10 mouse cellular contexts compared by ENCODE assay signal in genomic region chr5:121399540-121399939, GRCm38 (mm10). TPM values are rescaled to one million over a fixed set of nuclear protein-coding genes. Genes with fewer than 3 reads are reported as not detected.
DNase-seq lines count a peak whose midpoint lies in the region; ATAC-seq and TF ChIP-seq lines count a peak whose summit lies in the region.
"Had no signal": no experiment of that assay in that cellular context is flagged by ENCODE, and none has a peak within 500 bp of the region (broad histone marks: within the 10 kb centered on the region; RNA-seq: fewer than 3 reads in every experiment).

No protein-coding gene starts in this region.

- no peaks in the 10 kb centered on the region for H3K9me3 ChIP-seq in kidney, postnatal 0 days (replicated peaks; ENCODE audit: low read length)
- no peaks in the 10 kb centered on the region for H3K9me3 ChIP-seq in kidney, embryonic 16.5 days (ENCODE audit: low read length)
- no peaks in the 10 kb centered on the region for H3K9me3 ChIP-seq in embryonic facial prominence, embryonic 10.5 days
- no peaks in the 10 kb centered on the region for H3K9me3 ChIP-seq in limb, embryonic 12.5 days
- H3K9me3 ChIP-seq in neural tube, embryonic 14.5 days (ENCODE audit: control insufficient read depth, low read length): no peaks in the 10 kb centered on the region

- no peak overlapping the region for H3K4me3 ChIP-seq in kidney, postnatal 0 days (replicated peaks; ENCODE audit: low read depth, low read length)
- H3K4me3 ChIP-seq in kidney, embryonic 16.5 days (ENCODE audit: low read length): no peak overlapping the region
- peak overlapping the region; percentile 79 for H3K4me3 ChIP-seq in embryonic facial prominence, embryonic 10.5 days
- H3K4me3 ChIP-seq in limb, embryonic 12.5 days (replicated peaks): peak overlapping the region; percentile 95; the same call in 1 of the 2 replicates
- H3K4me3 ChIP-seq in neural tube, embryonic 14.5 days (ENCODE audit: low read depth, low read length): no peak overlapping the region

- no peak overlapping the region for H3K27ac ChIP-seq in kidney, postnatal 0 days
- no peak overlapping the region for H3K27ac ChIP-seq in kidney, embryonic 16.5 days (ENCODE audit: low read length)
- H3K27ac ChIP-seq in embryonic facial prominence, embryonic 10.5 days (replicated peaks): no peak overlapping the region
- H3K27ac ChIP-seq in limb, embryonic 12.5 days: no peak overlapping the region
- H3K27ac ChIP-seq in neural tube, embryonic 14.5 days (ENCODE audit: low read depth, low read length): no peak overlapping the region

- 0 out of 2 replicates have a peak overlapping the region, but pooled peaks have one; percentile 99 for H3K4me2 ChIP-seq in kidney, postnatal 0 days (ENCODE audit: low read length)
- no peak overlapping the region; the same call in 1 of the 2 replicates for H3K4me2 ChIP-seq in kidney, embryonic 16.5 days (replicated peaks; ENCODE audit: low read depth, low read length)
- H3K4me2 ChIP-seq in limb, embryonic 12.5 days: 0 out of 2 replicates have a peak overlapping the region, but pooled peaks have one; percentile 92
- H3K4me2 ChIP-seq in neural tube, embryonic 14.5 days (ENCODE audit: low read depth, low read length): peak overlapping the region; percentile 70; the same call in 1 of the 2 replicates

- no peak for TF ChIP-seq CTCF in kidney, postnatal 0 days (IDR thresholded peaks at IDR 0.05; ENCODE audit: low read depth)

- no peaks in the 10 kb centered on the region for H3K36me3 ChIP-seq in kidney, postnatal 0 days (ENCODE audit: insufficient read depth, low read length)
- peaks cover 5% of the 10 kb centered on the region; the same call in 1 of the 2 replicates for H3K36me3 ChIP-seq in kidney, embryonic 16.5 days (ENCODE audit: insufficient read depth, low read length)
- H3K36me3 ChIP-seq in embryonic facial prominence, embryonic 10.5 days (replicated peaks): peaks cover 49% of the 10 kb centered on the region
- H3K36me3 ChIP-seq in limb, embryonic 12.5 days: peaks cover 24% of the 10 kb centered on the region; the same call in 1 of the 2 replicates
- H3K36me3 ChIP-seq in neural tube, embryonic 14.5 days (ENCODE audit: control insufficient read depth, insufficient read depth, low read length): no peaks in the 10 kb centered on the region

- H3K9ac ChIP-seq in kidney, postnatal 0 days (ENCODE audit: low read depth, low read length): no peak overlapping the region
- no peak overlapping the region for H3K9ac ChIP-seq in kidney, embryonic 16.5 days (replicated peaks; ENCODE audit: low read length)
- peak overlapping the region; percentile 79; the same call in 1 of the 2 replicates for H3K9ac ChIP-seq in limb, embryonic 12.5 days (replicated peaks)
- H3K9ac ChIP-seq in neural tube, embryonic 14.5 days (replicated peaks; ENCODE audit: low read depth, low read length): peak overlapping the region; percentile 75; the same call in 1 of the 2 replicates

- ATAC-seq in kidney, postnatal 0 days (replicated peaks; ENCODE audit: low FRiP score, low read depth): no peak
- no peak for ATAC-seq in kidney, embryonic 16.5 days (ENCODE audit: low FRiP score, low TSS enrichment)
- no peak for ATAC-seq in limb, embryonic 12.5 days (ENCODE audit: insufficient number of reproducible peaks, insufficient read depth, low FRiP score, low TSS enrichment, low read depth)
- no peak for ATAC-seq in neural tube, embryonic 14.5 days (ENCODE audit: low read depth)

- DNase-seq in kidney, postnatal 0 days (ENCODE audit: low spot score): no peak
- DNase-seq in embryonic facial prominence, embryonic 10.5 days (ENCODE audit: low spot score): no peak
- DNase-seq in thymus, postnatal 25 days: no peak
- no peak for DNase-seq in gastrocnemius, postnatal 10 days
- DNase-seq in kidney, adult 9 months: no peak
- DNase-seq: cerebellum, postnatal 36 days; right cerebral cortex, postnatal 4 days had no signal

- 83% methylated on average over 5 of the region's 5 CpGs for WGBS in kidney, postnatal 0 days
- 83% methylated on average over 5 of the region's 5 CpGs for WGBS in kidney, embryonic 16.5 days
- whole genome bisulfite sequencing in embryonic facial prominence, embryonic 10.5 days: 91% methylated on average over 5 of the region's 5 CpGs
- 91% methylated on average over 5 of the region's 5 CpGs for WGBS in limb, embryonic 12.5 days
- WGBS in neural tube, embryonic 14.5 days: 87% methylated on average over 5 of the region's 5 CpGs

- H3K27me3 ChIP-seq in kidney, postnatal 0 days (ENCODE audit: insufficient read depth, low read length): no peaks in the 10 kb centered on the region
- H3K27me3 ChIP-seq in kidney, embryonic 16.5 days (ENCODE audit: insufficient read depth, low read length): no peaks in the 10 kb centered on the region
- no peaks in the 10 kb centered on the region for H3K27me3 ChIP-seq in embryonic facial prominence, embryonic 10.5 days (replicated peaks; ENCODE audit: low read depth, poor library complexity, severe bottlenecking)
- no peaks in the 10 kb centered on the region for H3K27me3 ChIP-seq in limb, embryonic 12.5 days
- H3K27me3 ChIP-seq in neural tube, embryonic 14.5 days (ENCODE audit: control insufficient read depth, insufficient read depth, low read length): no peaks in the 10 kb centered on the region

- 0 out of 2 replicates have a peak, but pooled peaks cover 7% of the 10 kb centered on the region for H3K4me1 ChIP-seq in kidney, postnatal 0 days (replicated peaks; ENCODE audit: insufficient read depth, low read length)
- peaks cover 25% of the 10 kb centered on the region for H3K4me1 ChIP-seq in kidney, embryonic 16.5 days (ENCODE audit: insufficient read depth, low read length)
- peaks cover 24% of the 10 kb centered on the region for H3K4me1 ChIP-seq in embryonic facial prominence, embryonic 10.5 days
- H3K4me1 ChIP-seq in limb, embryonic 12.5 days (replicated peaks): peaks cover 11% of the 10 kb centered on the region; the same call in 1 of the 2 replicates
- H3K4me1 ChIP-seq in neural tube, embryonic 14.5 days (ENCODE audit: control insufficient read depth, insufficient read depth, low read length): peaks cover 6% of the 10 kb centered on the region; the same call in 1 of the 2 replicates

RNA-seq across cellular contexts. Expression of gene Naa25, which starts 1.8 kb away (rescaled TPM):
- 24.4 and 29.6 TPM in 2 replicates for polyA plus RNA-seq in kidney, postnatal 0 days (2015; fragmentation: Nextera tagmentation; extraction: Ambion mirVana)
- 46.5 and 47.5 TPM in 2 replicates for polyA plus RNA-seq in kidney, embryonic 16.5 days (2015; fragmentation: Nextera tagmentation; extraction: Ambion mirVana)
- 49.4 and 53.7 TPM in 2 replicates for polyA plus RNA-seq in embryonic facial prominence, embryonic 10.5 days (2016; fragmentation: Nextera tagmentation; extraction: Ambion mirVana)
- polyA plus RNA-seq in limb, embryonic 12.5 days (2016; fragmentation: Nextera tagmentation; extraction: Ambion mirVana): 41.2 and 41.9 TPM in 2 replicates
- polyA plus RNA-seq in neural tube, embryonic 14.5 days (2014; fragmentation: Nextera tagmentation; extraction: Ambion mirVana): 62.0 and 64.4 TPM in 2 replicates
- total RNA-seq in gastrocnemius, postnatal 10 days (2021): 10 to 100 TPM; 22.2 to 23.7 TPM

RNA-seq across cellular contexts. Expression of gene Trafd1, which starts 14.1 kb away (rescaled TPM):
- 47.3 and 54.6 TPM in 2 replicates for polyA plus RNA-seq in kidney, postnatal 0 days (2015; fragmentation: Nextera tagmentation; extraction: Ambion mirVana)
- polyA plus RNA-seq in kidney, embryonic 16.5 days (2015; fragmentation: Nextera tagmentation; extraction: Ambion mirVana): 60.6 and 67.1 TPM in 2 replicates
- 74.1 and 74.8 TPM in 2 replicates for polyA plus RNA-seq in embryonic facial prominence, embryonic 10.5 days (2016; fragmentation: Nextera tagmentation; extraction: Ambion mirVana)
- polyA plus RNA-seq in limb, embryonic 12.5 days (2016; fragmentation: Nextera tagmentation; extraction: Ambion mirVana): 75.1 and 75.5 TPM in 2 replicates
- 117 and 121 TPM in 2 replicates for polyA plus RNA-seq in neural tube, embryonic 14.5 days (2014; fragmentation: Nextera tagmentation; extraction: Ambion mirVana)
- total RNA-seq in gastrocnemius, postnatal 10 days (2021): 10 to 100 TPM; 54.2 to 59.1 TPM

RNA-seq across cellular contexts. Expression of gene Tmem116, which starts 52.2 kb away (rescaled TPM):
- polyA plus RNA-seq in kidney, postnatal 0 days (2015; fragmentation: Nextera tagmentation; extraction: Ambion mirVana): 32.7 and 36.8 TPM in 2 replicates
- polyA plus RNA-seq in kidney, embryonic 16.5 days (2015; fragmentation: Nextera tagmentation; extraction: Ambion mirVana): 11.5 and 14.0 TPM in 2 replicates
- polyA plus RNA-seq in embryonic facial prominence, embryonic 10.5 days (2016; fragmentation: Nextera tagmentation; extraction: Ambion mirVana): 0.91 and 1.0 TPM in 2 replicates
- 0.81 and 2.3 TPM in 2 replicates for polyA plus RNA-seq in limb, embryonic 12.5 days (2016; fragmentation: Nextera tagmentation; extraction: Ambion mirVana)
- polyA plus RNA-seq in neural tube, embryonic 14.5 days (2014; fragmentation: Nextera tagmentation; extraction: Ambion mirVana): 2.2 and 3.4 TPM in 2 replicates
- 1 to 10 TPM; 6.4 to 7.1 TPM for total RNA-seq in gastrocnemius, postnatal 10 days (2021)

RNA-seq across cellular contexts. Expression of gene Erp29, which starts 52.8 kb away (rescaled TPM):
- 190 and 195 TPM in 2 replicates for polyA plus RNA-seq in kidney, postnatal 0 days (2015; fragmentation: Nextera tagmentation; extraction: Ambion mirVana)
- 203 and 208 TPM in 2 replicates for polyA plus RNA-seq in kidney, embryonic 16.5 days (2015; fragmentation: Nextera tagmentation; extraction: Ambion mirVana)
- polyA plus RNA-seq in embryonic facial prominence, embryonic 10.5 days (2016; fragmentation: Nextera tagmentation; extraction: Ambion mirVana): 114 and 122 TPM in 2 replicates
- 115 and 118 TPM in 2 replicates for polyA plus RNA-seq in limb, embryonic 12.5 days (2016; fragmentation: Nextera tagmentation; extraction: Ambion mirVana)
- polyA plus RNA-seq in neural tube, embryonic 14.5 days (2014; fragmentation: Nextera tagmentation; extraction: Ambion mirVana): 146 and 155 TPM in 2 replicates
- total RNA-seq in gastrocnemius, postnatal 10 days (2021): 10 to 100 TPM; 70.3 to 80.6 TPM

Comparison
In these comparisons a context has a peak if more than half of its experiments do, and no peak if none do; other contexts are left out.
1. H3K4me3 ChIP-seq: peak in embryonic facial prominence, embryonic 10.5 days (single experiment) and limb, embryonic 12.5 days (single experiment); none in kidney, postnatal 0 days (single experiment), kidney, embryonic 16.5 days (single experiment) and neural tube, embryonic 14.5 days (single experiment).
2. H3K9ac ChIP-seq: peak in limb, embryonic 12.5 days (single experiment) and neural tube, embryonic 14.5 days (single experiment); none in kidney, postnatal 0 days (single experiment) and kidney, embryonic 16.5 days (single experiment).